Mouse (Mus musculus): Measurements from ENCODE around the gene Adat2. TPM values are rescaled to one million over a fixed set of nuclear protein-coding genes. Genes with fewer than 3 reads are reported as not detected.

Adat2 gene
- polyA plus RNA-seq, 1 experiment: 13.4 TPM

- no peak for TF ChIP-seq POLR2A (IDR thresholded peaks at IDR 0.05; ENCODE audit: insufficient read depth, low read length)
- TF ChIP-seq EP300 (IDR thresholded peaks at IDR 0.05; ENCODE audit: insufficient read depth, low read depth, low read length): no peak
- TF ChIP-seq CTCF (IDR thresholded peaks at IDR 0.05; ENCODE audit: low read depth, low read length): no peak
Measured at GRCm38 (mm10) chr10:13600926-13601325, 48.2 kb downstream of the Adat2 start.

More at GRCm38 (mm10) chr10:13600926-13601325, 48.2 kb downstream of the Adat2 start:
- no peak overlapping the region for H3K9ac ChIP-seq (ENCODE audit: low read depth, poor library complexity, severe bottlenecking)
- H3K27me3 ChIP-seq (ENCODE audit: control insufficient read depth, insufficient read depth, low read length, poor library complexity, severe bottlenecking): no peaks in the 10 kb centered on the region
- H3K36me3 ChIP-seq (ENCODE audit: control insufficient read depth, insufficient read depth, low read length, poor library complexity, severe bottlenecking): no peaks in the 10 kb centered on the region
- no peaks in the 10 kb centered on the region for H3K4me1 ChIP-seq (ENCODE audit: control insufficient read depth, insufficient read depth, low read length)
- H3K27ac ChIP-seq (ENCODE audit: insufficient read depth, low read length): no peak overlapping the region
- H3K4me3 ChIP-seq (ENCODE audit: low read depth, low read length): no peak overlapping the region
- no peaks in the 10 kb centered on the region for H3K9me3 ChIP-seq (replicated peaks; ENCODE audit: control insufficient read depth, insufficient read depth, low read length, poor library complexity, severe bottlenecking)

Other genes with a start within 250 kb of the Adat2 start
- 6.6 and 8.6 TPM in 2 replicates for gene Phactr2, start 78.5 kb upstream of the Adat2 start, polyA plus RNA-seq (2011; ENCODE audit: insufficient read depth, insufficient read length, low read depth, missing spikeins)
- 27.2 and 31.9 TPM in 2 replicates for gene Fuca2, start 53.4 kb upstream of the Adat2 start, polyA plus RNA-seq (2011; ENCODE audit: insufficient read depth, insufficient read length, low read depth, missing spikeins)
- gene Pex3, start 248 bp downstream of the Adat2 start, polyA plus RNA-seq (2011; ENCODE audit: insufficient read depth, insufficient read length, low read depth, missing spikeins): 18.2 and 19.0 TPM in 2 replicates